Mouse (Mus musculus) lung, postnatal 0 days (tissue): ENCODE data around the gene Tmc7. TPM values are rescaled to one million over a fixed set of nuclear protein-coding genes. Genes with fewer than 3 reads are reported as not detected.

Source experiments
- ATAC-seq: fragments of 200-750 bp; cut with Nextera tagmentation; 2 replicates; pipeline ENCODE4 v1.8.0; 2017; ENCODE audit warnings: moderate library complexity
- DNase-seq: peaks from one replicate; pipeline ENCODE4 v3.0.0-alpha.2; 2016; ENCODE audit warnings: low spot score
- H3K27ac ChIP-seq: fragments of 300-500 bp; sonication (generic); 2 replicates; pipeline ENCODE4 v1.5.1; 2014; ENCODE audit warnings: antibody characterized with exemption, mild to moderate bottlenecking, low read length, mixed read lengths
- H3K27me3 ChIP-seq: fragments of 300-500 bp; sonication (generic); replicated peaks from 2 replicates; pipeline ENCODE4 v1.6.1; 2014; ENCODE audit warnings: low read length, mixed read lengths; ENCODE audit not compliant: insufficient read depth
- H3K36me3 ChIP-seq: fragments of 300-500 bp; sonication (generic); 2 replicates; pipeline ENCODE4 v1.6.1; 2014; ENCODE audit warnings: low read length, mixed read lengths; ENCODE audit not compliant: insufficient read depth
- H3K4me1 ChIP-seq: fragments of 300-500 bp; sonication (generic); 2 replicates; pipeline ENCODE4 v1.6.1; 2014; ENCODE audit warnings: antibody characterized with exemption, low read depth, low read length, mixed read lengths; ENCODE audit not compliant: insufficient read depth
- H3K4me2 ChIP-seq: fragments of 300-500 bp; sonication (generic); replicated peaks from 2 replicates; pipeline ENCODE4 v1.6.1; 2014; ENCODE audit warnings: low read depth, mild to moderate bottlenecking, low read length, moderate library complexity, mixed read lengths
- H3K4me3 ChIP-seq: fragments of 300-500 bp; sonication (generic); 2 replicates; pipeline ENCODE4 v1.5.1; 2014; ENCODE audit warnings: low read depth, low read length
- H3K9ac ChIP-seq: fragments of 300-500 bp; sonication (generic); replicated peaks from 2 replicates; pipeline ENCODE4 v1.6.1; 2014; ENCODE audit warnings: low read depth, mild to moderate bottlenecking
- H3K9me3 ChIP-seq: fragments of 300-500 bp; sonication (generic); 2 replicates; pipeline ENCODE4 v1.6.1; 2016; ENCODE audit warnings: low read length, mixed read lengths
- CTCF ChIP-seq: IDR thresholded peaks from 2 replicates; pipeline ENCODE4 v1.5.1; 2016; ENCODE audit warnings: antibody characterized with exemption, mild to moderate bottlenecking
- EP300 ChIP-seq: IDR thresholded peaks from 2 replicates; pipeline ENCODE4 v1.6.1; 2016; ENCODE audit warnings: antibody characterized with exemption, mild to moderate bottlenecking, control low read depth
- WGBS: fragments of 180-500 bp; shearing (Covaris S2); extraction: QIAGEN DNeasy Blood & Tissue Kit; methylation state at CpG from one replicate; pipeline ENCODE4 v1.1.7; 2014; 5-methylcytosine and 5-hydroxymethylcytosine counted together
- polyA plus RNA-seq: library from polyadenylated mRNA; unstranded; fragments of >200 nt; fragmentation: Nextera tagmentation; extraction: Ambion mirVana; gene quantifications from 2 replicates; pipeline ENCODE4 v1.2.1, GENCODE M21; 2015

The Tmc7 gene
- polyA plus RNA-seq, 1 experiment from 2014 or later = 2.4 TPM

- H3K27me3 ChIP-seq = no peaks in the 10 kb centered on the region
- no peaks in the 10 kb centered on the region for H3K36me3 ChIP-seq
- ATAC-seq (no peak), DNase-seq (no peak)
- peaks cover 4% of the 10 kb centered on the region; the same call in 1 of the 2 replicates for H3K4me1 ChIP-seq
- no peak overlapping the region for H3K4me2 ChIP-seq
- 68% methylated on average over 12 of the region's 12 CpGs for WGBS
- H3K9ac ChIP-seq = no peak overlapping the region
- no peak overlapping the region for H3K27ac ChIP-seq
- H3K9me3 ChIP-seq = no peaks in the 10 kb centered on the region
- H3K4me3 ChIP-seq = no peak overlapping the region
- TF ChIP-seq EP300 (no peak), CTCF (no peak)
Measured at GRCm38 (mm10) chr7:118599954-118600631, 15.6 kb upstream of the Tmc7 start.

- Histone ChIP-seq H3K4me2 (peak within 1 kb of the TSS; percentile 46), H3K4me3 (no peak within 1 kb of the TSS), H3K9me3 (no peaks in the 10 kb centered on the region), H3K27me3 (0 out of 2 replicates have a peak, but pooled peaks cover 5% of the 10 kb centered on the region), H3K27ac (no peak within 1 kb of the TSS), H3K36me3 (no peaks in the 10 kb centered on the region), H3K4me1 (peaks cover 4% of the 10 kb centered on the region; the same call in 1 of the 2 replicates), H3K9ac (no peak within 1 kb of the TSS)
- 8% methylated on average over 23 of the region's 23 CpGs for WGBS
- ATAC-seq (no peak), DNase-seq (no peak)
- TF ChIP-seq CTCF (no peak), EP300 (no peak)
Measured at GRCm38 (mm10) chr7:118597201-118597600, 12.7 kb upstream of the Tmc7 start, which contains the start of gene Tmc5. Gene Tmc5, plus strand, starts transcription at chr7:118597297.

GRCm38 (mm10) chr7:118596271-118596670 lies 11.7 kb upstream of the Tmc7 start:
- Histone ChIP-seq H3K9ac (no peak overlapping the region), H3K36me3 (no peaks in the 10 kb centered on the region), H3K27me3 (0 out of 2 replicates have a peak, but pooled peaks cover 5% of the 10 kb centered on the region), H3K4me2 (no peak overlapping the region), H3K27ac (no peak overlapping the region), H3K4me1 (peaks cover 4% of the 10 kb centered on the region; the same call in 1 of the 2 replicates), H3K9me3 (no peaks in the 10 kb centered on the region), H3K4me3 (no peak overlapping the region)
- DNase-seq (no peak), ATAC-seq (no peak)
- 81% methylated on average over 11 of the region's 11 CpGs for WGBS
- no peak for TF ChIP-seq EP300
- no peak for TF ChIP-seq CTCF

- H3K36me3 ChIP-seq = no peaks in the 10 kb centered on the region
- peaks cover 4% of the 10 kb centered on the region; the same call in 1 of the 2 replicates for H3K4me1 ChIP-seq
- WGBS = 2% methylated on average over 14 of the region's 14 CpGs
- DNase-seq = peak; percentile 95
- H3K9ac ChIP-seq = no peak overlapping the region
- H3K4me2 ChIP-seq = peak overlapping the region; percentile 36
- H3K27ac ChIP-seq = no peak overlapping the region
- H3K4me3 ChIP-seq = no peak overlapping the region
- 0 out of 2 replicates have a peak, but pooled peaks cover 5% of the 10 kb centered on the region for H3K27me3 ChIP-seq
- TF ChIP-seq EP300 (no peak), CTCF (peak; percentile 100)
- ATAC-seq = peak; percentile 47
- H3K9me3 ChIP-seq = no peaks in the 10 kb centered on the region
Measured at GRCm38 (mm10) chr7:118595228-118595627, 10.7 kb upstream of the Tmc7 start.

GRCm38 (mm10) chr7:118594611-118595010 lies 10.1 kb upstream of the Tmc7 start:
- no peak overlapping the region for H3K4me3 ChIP-seq
- 41% methylated on average over 10 of the region's 10 CpGs for WGBS
- no peak for TF ChIP-seq CTCF
- TF ChIP-seq EP300 = no peak

GRCm38 (mm10) chr7:118593567-118594407 lies 9.3 kb upstream of the Tmc7 start:
- Histone ChIP-seq H3K9ac (no peak overlapping the region), H3K27me3 (0 out of 2 replicates have a peak, but pooled peaks cover 5% of the 10 kb centered on the region), H3K4me1 (peaks cover 4% of the 10 kb centered on the region; the same call in 1 of the 2 replicates), H3K4me2 (no peak overlapping the region), H3K27ac (no peak overlapping the region), H3K9me3 (no peaks in the 10 kb centered on the region), H3K36me3 (no peaks in the 10 kb centered on the region), H3K4me3 (no peak overlapping the region)
- DNase-seq (peak; percentile 76), ATAC-seq (peak; percentile 68)
- TF ChIP-seq EP300 (no peak), CTCF (no peak)
- 23% methylated on average over 9 of the region's 9 CpGs for WGBS

More at GRCm38 (mm10) chr7:118594611-118595010, 10.1 kb upstream of the Tmc7 start:
- no peak for ATAC-seq
- DNase-seq = no peak
- Histone ChIP-seq H3K9ac (no peak overlapping the region), H3K9me3 (no peaks in the 10 kb centered on the region), H3K36me3 (no peaks in the 10 kb centered on the region), H3K27me3 (0 out of 2 replicates have a peak, but pooled peaks cover 5% of the 10 kb centered on the region), H3K4me2 (peak overlapping the region; percentile 36; the same call in 1 of the 2 replicates), H3K27ac (no peak overlapping the region), H3K4me1 (peaks cover 4% of the 10 kb centered on the region; the same call in 1 of the 2 replicates)
